Mouse (Mus musculus) lung, adult 2 months (tissue): ENCODE measurements around the gene Actr3b.

ENCODE experiments used
- CTCF ChIP-seq: fragments of 200-500 bp; IDR thresholded peaks from 2 replicates; pipeline ENCODE4 v1.5.1; 2011; ENCODE audit warnings: mild to moderate bottlenecking, low read length, control low read depth; ENCODE audit not compliant: insufficient read depth
- POLR2A ChIP-seq: fragments of 200-500 bp; IDR thresholded peaks from 2 replicates; pipeline ENCODE4 v1.6.1; 2011; ENCODE audit warnings: low read depth, mild to moderate bottlenecking, control low read depth, low read length, borderline replicate concordance; ENCODE audit errors: extremely low read depth

DNA sequence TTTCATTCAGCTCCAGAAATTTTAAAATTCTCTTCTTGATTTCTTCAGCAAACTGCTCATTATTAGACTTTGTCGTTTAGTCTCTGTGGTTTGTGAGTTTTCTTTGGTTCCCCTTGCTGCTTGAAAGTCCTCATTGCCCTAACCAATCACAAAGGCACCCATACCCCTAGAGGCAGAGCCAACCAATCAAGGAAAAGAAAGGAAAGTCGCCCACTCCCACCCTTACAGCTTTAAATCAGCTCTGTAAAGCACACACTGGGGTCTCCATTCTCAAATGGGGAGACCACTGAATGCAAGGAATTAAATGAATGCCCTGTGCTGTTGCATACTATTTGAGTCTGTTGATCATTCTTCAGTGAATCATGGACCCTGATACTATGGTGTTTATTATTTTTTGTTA, 9.6 kb downstream of the Actr3b start:
- no peak for TF ChIP-seq POLR2A
- no peak for TF ChIP-seq CTCF
